Mouse (Mus musculus) gonadal fat pad, adult 2 months (tissue): ENCODE data around the gene Ski. TPM values are rescaled to one million over a fixed set of nuclear protein-coding genes. Genes with fewer than 3 reads are reported as not detected.

Experiments
- polyA plus RNA-seq: library from polyadenylated mRNA; depleted of rRNA; stranded (reverse); fragments of >200 nt; gene quantifications from 2 replicates; pipeline ENCODE4 v1.2.3, GENCODE M21; 2012; rRNA removed

The Ski gene
- polyA plus RNA-seq, 1 experiment: 61.5 TPM

Other genes starting within 250 kb of the Ski start
- 7.8 and 10.8 TPM in 2 replicates for gene Plch2, start 165.8 kb downstream of the Ski start, polyA plus RNA-seq
- 17.1 and 20.4 TPM in 2 replicates for gene Pex10, start 155.6 kb downstream of the Ski start, polyA plus RNA-seq
- gene Rer1, start 136.2 kb downstream of the Ski start, polyA plus RNA-seq: 94.6 and 115 TPM in 2 replicates
- 7.7 and 10.2 TPM in 2 replicates for gene Morn1, start 136.0 kb downstream of the Ski start, polyA plus RNA-seq
- gene Faap20, start 27.2 kb upstream of the Ski start, polyA plus RNA-seq: 49.1 and 78.4 TPM in 2 replicates
- 10.3 and 11.8 TPM in 2 replicates for gene Prkcz, start 138.8 kb upstream of the Ski start, polyA plus RNA-seq
- 0.23 and 1.2 TPM in 2 replicates for gene Gabrd, start 175.5 kb upstream of the Ski start, polyA plus RNA-seq
- 2.1 and 2.2 TPM in 2 replicates for gene Cfap74, start 186.6 kb upstream of the Ski start, polyA plus RNA-seq
- gene Tmem52, start 246.5 kb upstream of the Ski start, polyA plus RNA-seq: 9.1 and 9.7 TPM in 2 replicates